Mouse (Mus musculus): ENCODE measurements around the gene Hsh2d. TPM values are rescaled to one million over a fixed set of nuclear protein-coding genes. Genes with fewer than 3 reads are reported as not detected.

The Hsh2d gene
- polyA plus RNA-seq (2012; rRNA removed; ENCODE audit: low replicate concordance) = 5.5 and 10.6 TPM in 2 replicates

DNA sequence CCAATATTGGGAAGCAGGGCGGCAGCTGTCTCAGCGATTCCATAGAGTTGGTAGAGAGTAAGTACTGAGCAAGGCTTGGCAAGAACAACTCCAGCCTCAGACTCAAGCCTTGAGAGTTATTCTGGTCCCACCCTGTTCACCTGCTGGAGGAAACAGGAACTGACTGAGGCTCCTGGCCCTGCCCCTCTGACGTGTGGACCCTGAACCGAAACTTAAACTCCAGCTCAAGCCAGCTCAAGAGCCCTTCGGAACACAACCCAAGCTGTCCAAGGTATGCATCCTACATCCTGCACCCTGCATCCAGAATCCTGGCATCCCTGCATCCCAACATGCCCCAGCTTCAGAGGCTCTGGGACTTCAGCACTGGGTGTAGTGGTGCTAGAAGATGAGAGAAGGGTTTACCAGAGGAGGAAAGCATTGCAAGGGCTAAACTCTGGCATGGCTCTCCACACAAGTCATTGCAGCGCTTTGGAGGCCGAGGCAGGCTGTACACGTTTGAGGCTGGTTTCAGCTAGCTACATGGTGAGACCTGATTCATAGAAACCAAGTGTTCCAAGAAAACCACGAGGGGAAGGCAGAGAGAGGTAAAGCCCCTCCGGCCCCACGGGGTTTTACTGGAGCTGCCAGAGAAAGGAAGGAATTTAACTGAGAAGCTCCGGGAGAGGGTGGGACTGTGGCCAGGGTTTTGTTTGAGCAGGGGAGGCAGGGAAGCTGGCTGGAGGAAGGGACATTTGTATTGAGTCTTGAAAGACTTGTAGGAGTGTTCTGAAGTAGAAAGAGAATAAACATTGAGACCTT, at the start of gene Hsh2d:
TSS of gene Hsh2d (plus strand) at position 222 of the 798 bp plus-strand sequence.

DNA sequence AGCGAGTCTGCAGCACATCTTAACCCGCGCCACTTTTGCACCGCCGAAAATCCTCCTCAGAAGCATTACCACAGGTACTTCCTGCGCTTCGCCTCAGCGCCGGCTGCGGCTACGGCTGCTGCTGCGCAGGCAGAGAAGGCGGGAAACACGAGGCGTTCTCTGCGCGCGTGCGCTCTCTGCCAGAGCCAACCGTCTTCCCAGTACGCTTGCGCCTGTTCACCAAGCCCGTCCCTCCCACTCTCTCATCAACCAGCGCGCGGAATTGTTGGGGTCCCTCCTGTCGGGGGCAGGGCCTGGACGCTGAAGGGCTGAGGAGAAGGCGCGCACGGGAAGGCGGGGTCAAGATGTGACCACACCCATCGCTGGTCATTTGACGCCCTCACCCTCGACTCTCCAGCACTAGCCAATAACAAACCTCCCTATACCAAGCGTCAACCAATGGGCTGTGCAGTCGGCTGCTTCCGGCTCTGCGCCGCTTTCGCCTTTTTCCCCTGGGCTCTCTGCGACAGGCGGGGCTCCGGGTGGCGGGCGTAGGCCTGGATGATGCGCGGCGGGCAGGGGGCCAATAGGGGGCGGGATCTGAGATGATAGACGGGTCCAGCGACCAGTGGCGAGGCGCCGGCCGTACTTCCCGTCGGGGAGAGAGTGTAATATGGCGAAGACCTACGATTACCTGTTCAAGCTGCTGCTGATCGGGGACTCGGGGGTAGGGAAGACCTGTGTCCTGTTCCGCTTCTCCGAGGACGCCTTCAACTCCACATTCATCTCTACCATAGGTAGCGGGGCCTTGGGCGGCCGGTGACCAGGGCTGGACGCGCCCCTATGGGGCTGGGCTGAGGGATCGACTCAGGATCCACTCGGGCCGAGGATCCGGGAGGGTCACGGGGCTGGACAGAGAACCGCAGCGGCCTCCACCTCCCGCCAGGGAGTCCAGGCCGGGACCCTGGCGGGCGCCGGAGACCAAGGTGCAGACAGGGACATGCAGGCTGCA, 28.4 kb upstream of the Hsh2d start, which contains the start of gene Rab8a:
TSS of gene Rab8a (plus strand) at position 494 of the 991 bp plus-strand sequence.

DNA sequence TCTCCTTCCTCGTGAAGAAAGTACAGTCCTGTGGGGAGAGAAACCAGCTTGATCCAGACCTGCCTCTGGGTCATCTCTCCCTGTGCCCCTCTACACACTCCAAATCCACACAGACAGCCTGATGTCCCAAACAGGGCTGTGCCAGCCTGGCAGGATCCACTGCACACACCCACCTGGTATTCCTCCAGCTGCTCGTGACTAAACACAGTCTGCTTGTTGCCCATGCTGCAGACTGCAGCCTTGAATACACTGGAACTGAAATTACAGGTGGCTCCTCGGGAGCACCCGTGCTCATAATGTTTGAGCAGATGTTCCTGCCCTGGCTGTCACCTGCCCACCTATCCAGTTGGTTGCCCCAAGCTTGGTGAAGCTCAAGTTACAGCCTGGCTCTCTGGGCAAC, 23.3 kb downstream of the Hsh2d start, which contains the start of gene Cib3:
TSS of gene Cib3 (minus strand) at position 87 of the 400 bp plus-strand sequence.

DNA sequence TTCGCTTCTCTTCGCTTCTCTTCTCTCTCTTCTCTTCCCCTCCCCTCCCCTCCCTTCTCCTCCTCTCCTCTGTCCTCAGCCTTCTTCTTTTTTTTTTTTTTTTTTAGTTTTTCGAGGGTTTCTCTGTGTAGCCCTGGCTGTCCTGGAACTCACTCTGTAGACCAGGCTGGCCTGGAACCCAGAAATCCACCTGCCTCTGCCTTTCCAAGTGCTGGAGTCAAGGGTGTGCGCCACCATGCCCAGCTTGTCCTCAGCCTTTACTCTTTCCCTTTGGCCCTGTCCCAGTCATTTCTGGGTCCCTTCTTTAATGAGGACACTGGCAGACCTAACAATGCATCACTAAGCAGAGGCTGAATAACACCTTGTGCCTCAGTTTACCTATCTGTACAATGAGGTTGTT, 24.1 kb downstream of the Hsh2d start, which contains the start of gene Gm11034:
TSS of gene Gm11034 (minus strand) at position 101 of the 400 bp plus-strand sequence.

DNA sequence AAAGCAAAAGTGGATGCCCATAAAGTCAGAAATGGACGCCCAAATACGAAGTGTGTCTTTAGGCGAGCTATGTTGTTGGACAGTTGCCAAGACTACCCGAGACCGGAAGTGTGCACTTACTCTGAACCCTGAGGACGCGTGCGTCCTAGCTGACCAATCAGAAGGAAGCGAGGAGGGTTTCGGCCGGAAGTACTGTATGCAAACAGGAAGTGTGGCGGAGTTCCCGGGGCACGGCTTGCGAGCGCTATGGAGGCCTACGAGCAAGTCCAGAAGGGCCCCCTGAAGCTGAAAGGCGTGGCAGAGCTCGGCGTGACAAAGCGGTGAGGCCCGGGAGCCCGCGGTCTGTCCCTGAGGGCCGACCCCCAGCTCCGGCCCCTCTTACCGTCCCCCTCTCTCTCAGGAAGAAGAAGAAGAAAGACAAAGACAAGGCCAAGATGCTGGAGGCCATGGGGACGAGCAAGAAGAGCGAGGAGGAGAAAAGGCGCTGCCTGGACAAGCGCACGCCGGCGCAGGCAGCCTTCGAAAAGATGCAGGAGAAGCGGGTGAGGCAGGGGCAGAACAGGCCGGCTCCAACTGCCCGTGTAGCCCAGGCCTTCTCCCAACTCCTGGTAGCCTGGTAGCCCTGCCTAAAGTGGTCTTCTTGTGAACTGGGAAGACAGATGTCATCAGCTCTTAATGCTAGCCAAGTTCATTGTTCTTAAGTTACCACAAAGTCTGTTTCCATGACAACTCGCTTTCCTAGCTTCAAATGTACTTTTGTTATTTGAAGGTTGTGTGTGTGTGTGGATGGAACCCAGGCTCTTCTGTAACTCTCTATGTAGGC, 30.3 kb downstream of the Hsh2d start, which contains the start of gene Fam32a:
TSS of gene Fam32a (plus strand) at position 190 of the 823 bp plus-strand sequence.

DNA sequence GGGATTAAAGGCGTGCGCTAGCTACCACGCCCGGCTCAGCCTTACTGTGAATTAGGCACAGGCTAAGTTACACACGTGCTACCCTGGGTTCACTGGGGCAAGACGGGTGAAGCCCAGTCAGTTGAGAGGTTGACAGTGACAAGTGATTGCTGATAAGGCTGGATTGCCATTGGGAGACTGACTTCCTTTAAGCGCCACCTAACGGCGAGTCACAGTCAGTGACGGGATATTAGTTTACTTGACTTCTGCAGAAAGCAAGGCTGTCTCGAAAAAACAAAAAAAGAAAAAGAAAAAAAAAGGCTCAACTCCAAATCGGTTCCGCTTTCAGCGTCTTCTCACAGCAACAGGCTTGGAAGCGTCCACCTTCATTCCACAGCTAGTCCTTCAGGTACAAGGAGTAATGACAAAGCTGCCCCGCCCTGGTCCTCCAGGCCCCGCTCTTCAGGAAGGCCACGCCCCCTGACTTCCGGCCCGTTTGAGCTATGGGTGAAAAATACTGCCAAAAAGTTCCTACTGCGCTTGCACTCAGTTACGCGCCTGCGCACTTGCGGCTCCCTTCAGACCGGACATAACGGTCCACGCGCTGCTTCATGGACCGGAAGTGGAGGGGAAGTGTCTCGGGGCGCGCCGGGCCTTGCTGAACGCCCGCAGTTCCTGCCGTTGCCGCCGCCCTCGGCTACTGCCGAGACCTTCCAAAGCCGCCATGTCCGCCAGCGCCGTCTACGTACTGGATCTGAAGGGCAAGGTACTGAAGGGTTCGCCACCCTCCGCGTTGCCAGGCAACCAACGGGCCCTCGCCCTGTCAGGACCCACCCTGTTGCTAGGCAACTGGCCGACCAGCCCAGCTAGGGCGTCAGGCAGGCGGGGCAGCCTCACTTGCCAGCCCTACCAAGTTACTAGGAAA, 50.3 kb downstream of the Hsh2d start, which contains the start of gene Ap1m1:
TSS of gene Ap1m1 (plus strand) at position 520 of the 904 bp plus-strand sequence.

Other genes starting within 250 kb of the Hsh2d start
- 2.8 and 6.7 TPM in 2 replicates for gene Zfp961, start 238.6 kb upstream of the Hsh2d start, polyA plus RNA-seq (2012; rRNA removed; ENCODE audit: low replicate concordance)
- 24.4 and 32.5 TPM in 2 replicates for gene Cyp4f18, start 180.0 kb upstream of the Hsh2d start, polyA plus RNA-seq (2012; rRNA removed; ENCODE audit: low replicate concordance)
- not detected in 2 replicates for gene Olfr372, start 148.4 kb upstream of the Hsh2d start, polyA plus RNA-seq (2012; rRNA removed; ENCODE audit: low replicate concordance)
- not detected in 2 replicates for gene Olfr373, start 106.5 kb upstream of the Hsh2d start, polyA plus RNA-seq (2012; rRNA removed; ENCODE audit: low replicate concordance)
- 0.01 TPM in 1 of 2 replicates, not detected in the other for gene Olfr374, start 82.6 kb upstream of the Hsh2d start, polyA plus RNA-seq (2012; rRNA removed; ENCODE audit: low replicate concordance)
- 85.9 and 92.6 TPM in 2 replicates for gene Tpm4, start 54.7 kb upstream of the Hsh2d start, polyA plus RNA-seq (2012; rRNA removed; ENCODE audit: low replicate concordance)
- 29.9 and 44.0 TPM in 2 replicates for gene Rab8a, start 28.4 kb upstream of the Hsh2d start, polyA plus RNA-seq (2012; rRNA removed; ENCODE audit: low replicate concordance)
- gene Cib3, start 23.2 kb downstream of the Hsh2d start, polyA plus RNA-seq (2012; rRNA removed; ENCODE audit: low replicate concordance) = 0.14 and 0.19 TPM in 2 replicates
- gene Gm11034, start 24.0 kb downstream of the Hsh2d start, polyA plus RNA-seq (2012; rRNA removed; ENCODE audit: low replicate concordance) = not detected in 2 replicates
- 31.5 and 53.5 TPM in 2 replicates for gene Fam32a, start 30.1 kb downstream of the Hsh2d start, polyA plus RNA-seq (2012; rRNA removed; ENCODE audit: low replicate concordance)
- 87.1 and 87.7 TPM in 2 replicates for gene Ap1m1, start 50.4 kb downstream of the Hsh2d start, polyA plus RNA-seq (2012; rRNA removed; ENCODE audit: low replicate concordance)
- gene Gm10282, start 115.6 kb downstream of the Hsh2d start, polyA plus RNA-seq (2012; rRNA removed; ENCODE audit: low replicate concordance) = 0.70 and 1.5 TPM in 2 replicates
- 40.6 and 287 TPM in 2 replicates for gene Klf2, start 129.4 kb downstream of the Hsh2d start, polyA plus RNA-seq (2012; rRNA removed; ENCODE audit: low replicate concordance)
- 34.9 and 54.3 TPM in 2 replicates for gene Eps15l1, start 231.8 kb downstream of the Hsh2d start, polyA plus RNA-seq (2012; rRNA removed; ENCODE audit: low replicate concordance)